Mouse (Mus musculus) hindbrain, embryonic 14.5 days (tissue): ENCODE results near the gene Ano8. TPM values are rescaled to one million over a fixed set of nuclear protein-coding genes. Genes with fewer than 3 reads are reported as not detected.

ENCODE experiments used
- ATAC-seq: fragments of 200-750 bp; cut with Nextera tagmentation; 2 replicates; pipeline ENCODE4 v1.8.0; 2017; ENCODE audit warnings: moderate number of reproducible peaks, mild to moderate bottlenecking, moderate TSS enrichment, moderate library complexity; ENCODE audit not compliant: low FRiP score
- DNase-seq: peaks from one replicate; pipeline ENCODE4 v3.0.0-alpha.2; 2015; ENCODE audit warnings: low spot score
- H3K27ac ChIP-seq: fragments of 300-500 bp; sonication (generic); 2 replicates; pipeline ENCODE4 v1.5.1; 2014; ENCODE audit warnings: mild to moderate bottlenecking, moderate library complexity
- H3K27me3 ChIP-seq: fragments of 300-500 bp; sonication (generic); 2 replicates; pipeline ENCODE4 v1.6.1; 2014; ENCODE audit warnings: mild to moderate bottlenecking, low read length, mixed read lengths; ENCODE audit not compliant: control insufficient read depth, insufficient read depth
- H3K36me3 ChIP-seq: fragments of 300-500 bp; sonication (generic); replicated peaks from 2 replicates; pipeline ENCODE4 v1.6.1; 2014; ENCODE audit not compliant: control insufficient read depth, insufficient read depth
- H3K4me1 ChIP-seq: fragments of 300-500 bp; sonication (generic); replicated peaks from 2 replicates; pipeline ENCODE4 v1.6.1; 2014; ENCODE audit warnings: antibody characterized with exemption, low read length, mixed read lengths; ENCODE audit not compliant: control insufficient read depth, insufficient read depth
- H3K4me2 ChIP-seq: fragments of 300-500 bp; sonication (generic); replicated peaks from 2 replicates; pipeline ENCODE4 v1.6.1; 2014; ENCODE audit warnings: mild to moderate bottlenecking, moderate library complexity
- H3K4me3 ChIP-seq: fragments of 300-500 bp; sonication (generic); replicated peaks from 2 replicates; pipeline ENCODE4 v1.5.1; 2014; ENCODE audit warnings: mild to moderate bottlenecking, low read length
- H3K9ac ChIP-seq: fragments of 300-500 bp; sonication (generic); 2 replicates; pipeline ENCODE4 v1.6.1; 2014
- H3K9me3 ChIP-seq: fragments of 300-500 bp; sonication (generic); 2 replicates; pipeline ENCODE4 v1.6.1; 2016; ENCODE audit warnings: low read length; ENCODE audit not compliant: control insufficient read depth
- WGBS: fragments of 180-500 bp; shearing (Covaris S2); extraction: QIAGEN DNeasy Blood & Tissue Kit; methylation state at CpG from one replicate; pipeline ENCODE4 v1.1.7; 2014; 5-methylcytosine and 5-hydroxymethylcytosine counted together
- polyA plus RNA-seq: library from polyadenylated mRNA; unstranded; fragments of >200 nt; fragmentation: Nextera tagmentation; extraction: Ambion mirVana; gene quantifications from 2 replicates; pipeline ENCODE4 v1.2.1, GENCODE M21; 2014

The Ano8 gene
- polyA plus RNA-seq, 1 experiment from 2014 or later = 8.5 TPM

DNA sequence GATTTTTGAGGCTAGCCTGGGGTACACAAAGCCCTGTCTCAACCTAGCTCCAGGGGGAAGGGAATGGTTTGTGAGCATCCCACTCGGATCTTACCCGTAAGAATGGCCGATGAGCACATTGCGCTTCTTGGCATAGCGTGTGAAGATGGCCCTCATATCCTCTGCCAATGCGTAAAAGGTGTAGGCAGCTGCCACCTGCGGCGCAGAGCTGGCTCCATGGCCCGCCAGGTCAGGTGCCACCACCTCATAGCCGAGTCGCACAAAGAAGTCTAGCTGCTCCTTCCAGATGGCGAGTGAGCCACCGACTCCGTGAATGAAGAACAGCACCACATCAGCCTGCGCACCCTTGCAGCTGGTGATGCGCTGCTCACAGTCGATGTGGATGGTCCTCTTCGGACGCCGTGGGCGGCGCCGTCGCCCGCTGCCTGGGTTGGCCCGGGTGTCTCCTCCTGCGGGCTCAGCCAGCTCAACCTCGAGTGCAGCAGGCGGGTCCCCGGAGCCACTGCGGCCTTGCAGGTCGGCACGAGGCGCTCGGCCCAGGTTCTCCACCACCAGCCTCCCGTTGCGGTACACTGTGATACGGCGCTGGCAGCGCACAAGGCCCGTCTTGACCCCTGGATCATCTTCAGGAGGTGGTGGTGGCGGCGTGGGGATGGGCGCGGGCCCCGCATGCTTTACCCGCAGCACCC, 24.5 kb downstream of the Ano8 start:
- Histone ChIP-seq H3K36me3 (peaks cover 48% of the 10 kb centered on the region), H3K4me2 (peak overlapping the region; percentile 74; the same call in 1 of the 2 replicates), H3K9me3 (no peaks in the 10 kb centered on the region), H3K27me3 (no peaks in the 10 kb centered on the region), H3K4me3 (no peak overlapping the region), H3K27ac (no peak overlapping the region), H3K9ac (no peak overlapping the region), H3K4me1 (peaks cover 24% of the 10 kb centered on the region)
- ATAC-seq (no peak), DNase-seq (no peak)
- WGBS = 82% methylated on average over 47 of the region's 47 CpGs

DNA sequence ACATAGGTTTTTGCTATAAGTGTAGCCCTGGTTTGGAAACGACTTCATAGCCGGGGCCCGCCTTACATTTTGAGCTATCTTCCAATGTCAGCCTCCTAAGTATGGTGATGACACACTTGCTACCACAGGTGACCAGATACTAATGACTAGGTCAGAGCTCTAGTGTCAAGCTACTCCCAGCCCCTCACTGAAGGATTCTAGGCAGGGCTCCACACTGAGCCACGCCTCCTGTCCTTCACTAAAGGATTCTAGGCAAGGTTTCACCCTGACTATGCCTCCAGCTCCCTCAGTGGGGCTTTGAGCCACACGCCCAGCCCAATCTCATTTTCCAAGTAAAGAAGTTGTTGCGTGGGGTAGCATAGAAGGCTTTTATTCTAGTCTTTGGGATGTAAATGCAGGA, 25.0 kb downstream of the Ano8 start:
- 95% methylated on average over 6 of the region's 6 CpGs for WGBS
- Histone ChIP-seq H3K4me1 (peaks cover 24% of the 10 kb centered on the region), H3K36me3 (peaks cover 51% of the 10 kb centered on the region), H3K27me3 (no peaks in the 10 kb centered on the region), H3K4me3 (no peak overlapping the region), H3K9ac (no peak overlapping the region), H3K4me2 (no peak overlapping the region), H3K27ac (no peak overlapping the region), H3K9me3 (no peaks in the 10 kb centered on the region)
- ATAC-seq (no peak), DNase-seq (no peak)

DNA sequence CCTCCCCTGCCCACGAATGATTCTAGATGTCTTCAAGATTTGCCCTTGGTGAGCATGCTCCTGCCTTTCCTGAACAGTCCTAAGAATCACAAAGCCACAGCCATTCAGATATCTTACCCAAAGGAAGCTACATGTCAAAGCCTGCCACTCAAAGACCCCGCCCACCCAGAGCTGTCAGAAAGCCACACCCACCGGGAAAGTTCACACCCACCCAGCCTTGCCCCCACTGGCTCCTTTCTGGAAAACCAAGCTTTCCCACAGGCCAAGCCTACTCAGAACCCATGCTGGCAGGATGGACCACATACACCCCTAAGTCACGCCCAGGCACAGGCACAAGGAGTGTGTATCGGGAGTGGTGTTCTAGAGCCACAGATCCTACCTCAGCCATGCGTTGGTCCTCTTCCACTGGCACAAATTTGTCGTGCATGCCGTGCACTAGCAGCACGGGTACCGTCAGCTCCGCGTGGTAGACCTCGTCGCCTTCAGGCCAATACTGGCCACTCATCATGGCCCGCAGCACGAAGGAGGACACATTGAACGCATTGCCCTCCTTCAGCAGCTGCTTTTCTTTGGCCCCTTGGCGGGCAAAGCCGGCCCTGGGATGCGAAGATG, 28.0 kb downstream of the Ano8 start:
- H3K27me3 ChIP-seq = no peaks in the 10 kb centered on the region
- peaks cover 51% of the 10 kb centered on the region for H3K36me3 ChIP-seq
- H3K9ac ChIP-seq = no peak overlapping the region
- DNase-seq (no peak), ATAC-seq (no peak)
- H3K4me3 ChIP-seq = no peak overlapping the region
- no peak overlapping the region for H3K4me2 ChIP-seq
- no peaks in the 10 kb centered on the region for H3K9me3 ChIP-seq
- peaks cover 16% of the 10 kb centered on the region for H3K4me1 ChIP-seq
- no peak overlapping the region for H3K27ac ChIP-seq
- 87% methylated on average over 20 of the region's 20 CpGs for WGBS

DNA sequence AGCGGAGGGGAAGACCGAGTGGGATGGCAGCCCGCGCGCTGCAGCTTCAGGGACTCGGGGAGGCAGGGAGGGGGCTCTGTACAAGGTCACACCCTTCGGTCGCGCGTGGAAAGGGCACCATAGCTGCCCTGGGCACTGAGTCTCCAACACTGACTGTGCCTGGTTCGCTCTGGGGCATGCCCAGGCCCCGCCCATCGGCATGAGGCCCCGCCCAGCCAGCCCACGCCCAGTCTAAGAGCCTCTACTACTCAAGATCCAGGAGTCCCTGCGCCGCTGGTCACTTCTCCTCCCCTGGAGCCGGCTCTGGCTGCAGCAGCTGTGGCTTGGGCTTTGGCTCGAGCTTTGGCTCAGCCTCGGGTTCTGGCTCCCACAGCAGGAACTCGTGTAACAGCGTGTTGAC, 28.9 kb downstream of the Ano8 start:
- WGBS = 44% methylated on average over 22 of the region's 22 CpGs

DNA sequence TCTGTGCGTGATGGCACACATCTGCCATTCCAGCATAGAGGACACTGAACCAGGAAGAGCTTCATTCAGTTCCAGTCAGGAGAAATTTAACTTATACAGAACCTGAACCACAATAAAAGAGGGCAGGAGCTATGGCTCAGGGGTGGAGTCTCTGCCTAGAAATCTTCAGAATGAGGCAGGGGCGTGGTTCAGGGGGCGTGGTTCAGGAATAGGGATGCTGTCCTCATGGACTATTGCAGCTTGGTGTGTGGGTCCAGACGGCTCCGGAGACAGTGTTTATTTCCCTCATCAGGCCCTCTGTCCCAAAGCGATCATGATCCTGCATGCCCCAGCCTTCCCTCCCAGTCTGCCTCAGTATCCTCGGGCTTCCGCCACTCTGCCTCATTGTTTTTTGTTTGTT, 31.1 kb downstream of the Ano8 start:
- DNase-seq = no peak
- no peak overlapping the region for H3K9ac ChIP-seq
- no peak overlapping the region for H3K4me2 ChIP-seq
- H3K36me3 ChIP-seq = peaks cover 35% of the 10 kb centered on the region
- WGBS = 83% methylated on average over 8 of the region's 8 CpGs
- no peaks in the 10 kb centered on the region for H3K27me3 ChIP-seq
- H3K4me1 ChIP-seq = 0 out of 2 replicates have a peak, but pooled peaks cover 6% of the 10 kb centered on the region
- H3K9me3 ChIP-seq = no peaks in the 10 kb centered on the region
- no peak overlapping the region for H3K27ac ChIP-seq
- no peak for ATAC-seq
- H3K4me3 ChIP-seq = no peak overlapping the region

More for the DNA sequence above, 28.9 kb downstream of the Ano8 start:
- Histone ChIP-seq H3K4me1 (peaks cover 8% of the 10 kb centered on the region; the same call in 1 of the 2 replicates), H3K36me3 (peaks cover 51% of the 10 kb centered on the region), H3K27ac (no peak overlapping the region), H3K9me3 (no peaks in the 10 kb centered on the region), H3K4me2 (no peak overlapping the region), H3K27me3 (no peaks in the 10 kb centered on the region), H3K9ac (no peak overlapping the region), H3K4me3 (no peak overlapping the region)
- ATAC-seq (no peak), DNase-seq (no peak)

DNA sequence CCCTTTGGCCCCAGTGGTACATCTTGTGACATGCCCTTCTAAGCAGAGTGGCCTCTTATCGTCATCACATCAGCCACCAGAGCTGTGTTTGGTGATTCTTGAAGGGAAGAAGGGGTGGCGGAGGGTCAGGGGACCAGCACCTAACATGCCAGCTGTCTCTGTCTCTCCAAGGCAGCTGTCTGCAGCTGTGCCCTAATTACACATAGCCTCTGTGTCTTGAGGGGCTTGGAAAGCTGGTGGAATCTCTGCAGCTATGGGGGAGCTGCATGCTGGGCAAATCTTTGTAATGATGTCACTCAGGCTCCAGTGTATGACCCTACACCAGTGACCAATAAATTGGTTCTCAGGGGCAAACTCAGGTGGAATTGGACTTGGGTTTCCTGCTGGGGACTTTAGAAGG, 33.1 kb downstream of the Ano8 start:
- Histone ChIP-seq H3K9ac (no peak overlapping the region), H3K9me3 (no peaks in the 10 kb centered on the region), H3K27me3 (no peaks in the 10 kb centered on the region), H3K4me2 (no peak overlapping the region), H3K27ac (no peak overlapping the region), H3K36me3 (peaks cover 15% of the 10 kb centered on the region), H3K4me1 (no peaks in the 10 kb centered on the region), H3K4me3 (no peak overlapping the region)
- WGBS = 74% methylated on average over 2 of the region's 2 CpGs
- DNase-seq (no peak), ATAC-seq (no peak)

DNA sequence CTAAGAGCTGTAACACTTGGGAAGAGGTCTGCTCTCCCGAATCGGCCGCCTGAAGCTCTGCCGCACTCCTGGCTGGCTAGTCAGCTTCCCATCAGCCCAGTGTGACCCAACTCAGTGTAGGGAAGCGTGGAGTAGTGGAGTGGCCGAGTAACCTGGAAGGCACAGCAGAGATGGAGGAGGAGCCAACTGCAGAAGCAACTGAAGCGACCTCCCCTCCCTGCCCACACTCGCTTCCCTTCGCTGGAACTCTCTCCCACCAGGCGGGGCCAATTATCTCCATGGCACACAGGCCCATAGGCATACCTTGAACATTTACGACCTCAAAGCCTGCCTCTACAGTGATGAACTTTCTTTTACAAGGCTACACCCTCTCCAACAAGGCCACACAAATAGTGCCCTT, 34.0 kb downstream of the Ano8 start:
- Histone ChIP-seq H3K4me3 (no peak overlapping the region), H3K27ac (no peak overlapping the region), H3K4me2 (no peak overlapping the region), H3K4me1 (no peaks in the 10 kb centered on the region), H3K9ac (no peak overlapping the region), H3K9me3 (no peaks in the 10 kb centered on the region), H3K27me3 (no peaks in the 10 kb centered on the region), H3K36me3 (peaks cover 7% of the 10 kb centered on the region)
- DNase-seq (no peak), ATAC-seq (no peak)
- 54% methylated on average over 11 of the region's 11 CpGs for WGBS

DNA sequence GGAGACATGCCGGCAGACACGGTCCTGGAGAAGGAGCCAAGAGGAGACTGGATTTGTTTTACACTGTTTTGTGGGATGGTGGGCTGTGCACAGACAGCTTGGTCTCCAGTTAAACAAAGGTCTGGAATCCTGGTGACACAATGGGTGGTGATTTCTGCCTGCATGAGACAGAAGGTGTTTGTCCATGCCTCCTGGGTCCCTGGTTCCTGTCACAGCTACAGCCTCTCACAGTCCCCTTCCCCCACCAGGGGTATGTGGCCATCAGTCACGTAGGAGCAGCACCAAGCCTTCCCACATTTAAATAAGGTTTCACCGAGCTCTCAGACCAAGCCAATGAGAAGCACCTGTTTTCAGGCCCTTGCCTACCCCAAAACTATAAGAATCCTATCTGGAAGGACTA, 34.4 kb downstream of the Ano8 start:
- H3K9me3 ChIP-seq = no peaks in the 10 kb centered on the region
- H3K27ac ChIP-seq = no peak overlapping the region
- no peak overlapping the region for H3K9ac ChIP-seq
- no peaks in the 10 kb centered on the region for H3K4me1 ChIP-seq
- WGBS = 68% methylated on average over 4 of the region's 4 CpGs
- H3K36me3 ChIP-seq = peaks cover 3% of the 10 kb centered on the region; the same call in 1 of the 2 replicates
- H3K4me3 ChIP-seq = no peak overlapping the region
- DNase-seq (no peak), ATAC-seq (no peak)
- no peaks in the 10 kb centered on the region for H3K27me3 ChIP-seq
- no peak overlapping the region for H3K4me2 ChIP-seq

DNA sequence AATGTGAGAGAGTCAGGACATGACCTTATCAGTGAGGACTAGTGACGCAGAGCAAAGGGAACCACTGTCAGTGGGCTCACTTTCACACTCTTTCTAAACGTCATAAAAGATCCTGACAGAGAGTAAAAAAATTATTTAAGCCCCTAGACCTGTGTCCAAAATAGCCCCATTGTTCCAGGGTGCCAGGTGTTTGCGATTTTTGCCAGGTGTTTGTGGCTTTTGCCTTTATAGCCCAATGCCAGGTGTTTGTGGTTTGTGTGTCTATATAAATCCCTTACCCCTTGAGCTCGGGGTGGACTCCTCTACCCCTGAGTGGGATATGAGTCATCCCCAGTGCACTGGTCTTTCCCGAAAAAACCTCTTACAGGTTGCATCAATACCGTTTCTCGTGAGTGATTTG, 40.7 kb downstream of the Ano8 start:
- no peak for ATAC-seq
- Histone ChIP-seq H3K4me3 (no peak overlapping the region), H3K36me3 (no peaks in the 10 kb centered on the region), H3K9me3 (no peaks in the 10 kb centered on the region), H3K9ac (no peak overlapping the region), H3K4me1 (no peaks in the 10 kb centered on the region), H3K27me3 (peaks cover 6% of the 10 kb centered on the region; the same call in 1 of the 2 replicates), H3K27ac (no peak overlapping the region), H3K4me2 (no peak overlapping the region)
- 91% methylated on average over 7 of the region's 7 CpGs for WGBS
- DNase-seq = no peak
